Mouse (Mus musculus): Measurements from ENCODE around the gene Hmga2. TPM values are rescaled to one million over a fixed set of nuclear protein-coding genes. Genes with fewer than 3 reads are reported as not detected.

The Hmga2 gene
- 2.8 and 3.3 TPM in 2 replicates for polyA plus RNA-seq (2015; fragmentation: Nextera tagmentation; extraction: Ambion mirVana)

- Histone ChIP-seq H3K4me1 (replicated peaks) (peaks cover 20% of the 10 kb centered on the region), H3K4me3 (peak within 1 kb of the TSS; percentile 78), H3K27ac (peak within 1 kb of the TSS; percentile 73), H3K36me3 (no peaks in the 10 kb centered on the region), H3K9ac (peak within 1 kb of the TSS; percentile 75), H3K9me3 (replicated peaks) (no peaks in the 10 kb centered on the region), H3K27me3 (no peaks in the 10 kb centered on the region), H3K4me2 (peak within 1 kb of the TSS; percentile 96)
- under 1% methylated on average over 97 of the region's 99 CpGs for WGBS
- peak; percentile 48 for ATAC-seq (replicated peaks; ENCODE audit: insufficient number of reproducible peaks, insufficient read depth, low FRiP score, low read depth)
These were observed at the start of gene Hmga2 for GRCm38 (mm10) chr10:120475601-120476515. Gene Hmga2, minus strand, starts transcription at chr10:120476469.

- Histone ChIP-seq H3K9ac (no peak overlapping the region), H3K36me3 (no peaks in the 10 kb centered on the region), H3K4me1 (replicated peaks) (no peaks in the 10 kb centered on the region), H3K4me2 (no peak overlapping the region), H3K27me3 (no peaks in the 10 kb centered on the region), H3K27ac (no peak overlapping the region), H3K9me3 (replicated peaks) (no peaks in the 10 kb centered on the region), H3K4me3 (no peak overlapping the region)
- ATAC-seq (replicated peaks; ENCODE audit: insufficient number of reproducible peaks, insufficient read depth, low FRiP score, low read depth): no peak
- WGBS: 88% methylated on average over 2 of the region's 2 CpGs
These were observed 46.7 kb upstream of the Hmga2 start for GRCm38 (mm10) chr10:120522959-120523358.

GRCm38 (mm10) chr10:120521912-120522575, 45.8 kb upstream of the Hmga2 start:
- 87% methylated on average over 9 of the region's 9 CpGs for WGBS
- Histone ChIP-seq H3K9me3 (replicated peaks) (no peaks in the 10 kb centered on the region), H3K27me3 (no peaks in the 10 kb centered on the region), H3K4me3 (no peak overlapping the region), H3K4me2 (no peak overlapping the region), H3K4me1 (replicated peaks) (no peaks in the 10 kb centered on the region), H3K36me3 (no peaks in the 10 kb centered on the region), H3K9ac (no peak overlapping the region), H3K27ac (no peak overlapping the region)
- no peak for ATAC-seq (replicated peaks; ENCODE audit: insufficient number of reproducible peaks, insufficient read depth, low FRiP score, low read depth)

GRCm38 (mm10) chr10:120516311-120516710, 40.0 kb upstream of the Hmga2 start:
- Histone ChIP-seq H3K4me1 (replicated peaks) (peaks cover 4% of the 10 kb centered on the region), H3K4me3 (no peak overlapping the region), H3K9me3 (replicated peaks) (no peaks in the 10 kb centered on the region), H3K27ac (no peak overlapping the region), H3K36me3 (no peaks in the 10 kb centered on the region), H3K27me3 (no peaks in the 10 kb centered on the region), H3K4me2 (no peak overlapping the region), H3K9ac (no peak overlapping the region)
- ATAC-seq (replicated peaks; ENCODE audit: insufficient number of reproducible peaks, insufficient read depth, low FRiP score, low read depth): no peak
- WGBS: 19% methylated on average over 8 of the region's 8 CpGs

GRCm38 (mm10) chr10:120513721-120514120, 37.5 kb upstream of the Hmga2 start:
- Histone ChIP-seq H3K9me3 (replicated peaks) (no peaks in the 10 kb centered on the region), H3K4me2 (no peak overlapping the region), H3K4me1 (replicated peaks) (peaks cover 4% of the 10 kb centered on the region), H3K27ac (no peak overlapping the region), H3K36me3 (no peaks in the 10 kb centered on the region), H3K27me3 (no peaks in the 10 kb centered on the region), H3K9ac (no peak overlapping the region), H3K4me3 (no peak overlapping the region)
- no peak for ATAC-seq (replicated peaks; ENCODE audit: insufficient number of reproducible peaks, insufficient read depth, low FRiP score, low read depth)
- WGBS: 74% methylated on average over 9 of the region's 9 CpGs

- ATAC-seq (replicated peaks; ENCODE audit: insufficient number of reproducible peaks, insufficient read depth, low FRiP score, low read depth): no peak
- Histone ChIP-seq H3K9ac (no peak overlapping the region), H3K36me3 (no peaks in the 10 kb centered on the region), H3K27me3 (no peaks in the 10 kb centered on the region), H3K4me1 (replicated peaks) (peaks cover 4% of the 10 kb centered on the region), H3K9me3 (replicated peaks) (no peaks in the 10 kb centered on the region), H3K4me2 (no peak overlapping the region), H3K27ac (no peak overlapping the region), H3K4me3 (no peak overlapping the region)
- WGBS: 56% methylated on average over 4 of the region's 4 CpGs
These were observed 36.7 kb upstream of the Hmga2 start for GRCm38 (mm10) chr10:120512946-120513345.

GRCm38 (mm10) chr10:120512121-120512520, 35.9 kb upstream of the Hmga2 start:
- Histone ChIP-seq H3K4me2 (no peak overlapping the region), H3K9ac (no peak overlapping the region), H3K27ac (no peak overlapping the region), H3K27me3 (no peaks in the 10 kb centered on the region), H3K36me3 (no peaks in the 10 kb centered on the region), H3K4me1 (replicated peaks) (peaks cover 4% of the 10 kb centered on the region), H3K9me3 (replicated peaks) (no peaks in the 10 kb centered on the region), H3K4me3 (no peak overlapping the region)
- WGBS: 80% methylated on average over 8 of the region's 8 CpGs
- ATAC-seq (replicated peaks; ENCODE audit: insufficient number of reproducible peaks, insufficient read depth, low FRiP score, low read depth): no peak

GRCm38 (mm10) chr10:120503959-120504358, 27.7 kb upstream of the Hmga2 start:
- H3K4me1 ChIP-seq (replicated peaks): no peaks in the 10 kb centered on the region
- WGBS: 83% methylated on average over 5 of the region's 5 CpGs
- H3K9me3 ChIP-seq (replicated peaks): no peaks in the 10 kb centered on the region
- ATAC-seq (replicated peaks; ENCODE audit: insufficient number of reproducible peaks, insufficient read depth, low FRiP score, low read depth): no peak
- no peak overlapping the region for H3K9ac ChIP-seq
- H3K27me3 ChIP-seq: no peaks in the 10 kb centered on the region
- no peaks in the 10 kb centered on the region for H3K36me3 ChIP-seq
- no peak overlapping the region for H3K4me3 ChIP-seq
- no peak overlapping the region for H3K27ac ChIP-seq
- H3K4me2 ChIP-seq: no peak overlapping the region

- Histone ChIP-seq H3K4me2 (no peak overlapping the region), H3K4me3 (no peak overlapping the region), H3K9ac (no peak overlapping the region), H3K27ac (no peak overlapping the region), H3K36me3 (no peaks in the 10 kb centered on the region), H3K27me3 (no peaks in the 10 kb centered on the region), H3K9me3 (replicated peaks) (no peaks in the 10 kb centered on the region), H3K4me1 (replicated peaks) (no peaks in the 10 kb centered on the region)
- WGBS: 73% methylated on average over 9 of the region's 9 CpGs
- no peak for ATAC-seq (replicated peaks; ENCODE audit: insufficient number of reproducible peaks, insufficient read depth, low FRiP score, low read depth)
These were observed 24.5 kb upstream of the Hmga2 start for GRCm38 (mm10) chr10:120500794-120501193.

GRCm38 (mm10) chr10:120498086-120498485, 21.8 kb upstream of the Hmga2 start:
- no peaks in the 10 kb centered on the region for H3K27me3 ChIP-seq
- no peak for ATAC-seq (replicated peaks; ENCODE audit: insufficient number of reproducible peaks, insufficient read depth, low FRiP score, low read depth)
- H3K4me1 ChIP-seq (replicated peaks): no peaks in the 10 kb centered on the region
- no peak overlapping the region for H3K27ac ChIP-seq
- H3K4me3 ChIP-seq: no peak overlapping the region
- H3K36me3 ChIP-seq: no peaks in the 10 kb centered on the region
- no peak overlapping the region for H3K9ac ChIP-seq
- no peaks in the 10 kb centered on the region for H3K9me3 ChIP-seq (replicated peaks)
- no peak overlapping the region for H3K4me2 ChIP-seq

- Histone ChIP-seq H3K4me2 (no peak overlapping the region), H3K27ac (no peak overlapping the region), H3K4me1 (replicated peaks) (no peaks in the 10 kb centered on the region), H3K9me3 (replicated peaks) (no peaks in the 10 kb centered on the region), H3K36me3 (no peaks in the 10 kb centered on the region), H3K4me3 (no peak overlapping the region), H3K9ac (no peak overlapping the region), H3K27me3 (no peaks in the 10 kb centered on the region)
- 85% methylated on average over 1 of the region's 1 CpGs for WGBS
- no peak for ATAC-seq (replicated peaks; ENCODE audit: insufficient number of reproducible peaks, insufficient read depth, low FRiP score, low read depth)
These were observed 18.4 kb upstream of the Hmga2 start for GRCm38 (mm10) chr10:120494653-120495052.

Measured in heart, embryonic 15.5 days (tissue).